Mouse (Mus musculus): Measurements from ENCODE around the gene Rpia. TPM values are rescaled to one million over a fixed set of nuclear protein-coding genes. Genes with fewer than 3 reads are reported as not detected.

Rpia gene
- polyA plus RNA-seq, 1 experiment from 2014 or later = 2.3 TPM

DNA sequence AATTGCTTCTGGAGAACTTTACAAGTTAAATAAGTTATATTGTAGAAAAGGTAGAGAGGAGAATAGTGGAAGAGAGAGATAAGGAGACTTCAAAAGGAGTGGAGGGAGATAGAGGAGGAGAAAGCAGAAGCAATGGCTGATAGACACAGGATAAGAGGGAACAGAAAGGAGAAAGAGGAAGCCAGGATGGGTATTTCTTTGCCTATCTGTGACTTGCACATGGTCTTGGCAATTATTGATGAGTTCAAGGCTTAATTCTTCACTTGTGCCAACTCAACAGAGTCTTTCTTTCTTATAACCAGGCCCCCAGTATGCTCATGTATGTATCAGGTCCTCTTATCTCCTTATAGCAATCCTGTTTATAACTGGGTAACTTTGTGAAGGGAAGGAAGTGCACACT is 61.2 kb downstream of the Rpia start:
- Histone ChIP-seq H3K4me2 (replicated peaks; ENCODE audit: low read depth, low read length) (no peak overlapping the region), H3K9me3 (ENCODE audit: low read length) (no peaks in the 10 kb centered on the region), H3K9ac (replicated peaks; ENCODE audit: low read depth) (no peak overlapping the region), H3K36me3 (ENCODE audit: insufficient read depth, low read length) (no peaks in the 10 kb centered on the region), H3K27ac (ENCODE audit: low read length) (no peak overlapping the region), H3K27me3 (replicated peaks; ENCODE audit: insufficient read depth, low read length) (no peaks in the 10 kb centered on the region), H3K4me3 (ENCODE audit: low read depth, low read length) (no peak overlapping the region), H3K4me1 (ENCODE audit: insufficient read depth, low read depth, low read length) (no peaks in the 10 kb centered on the region)
- ATAC-seq = no peak
- TF ChIP-seq EP300 (IDR thresholded peaks at IDR 0.05) (no peak), CTCF (IDR thresholded peaks at IDR 0.05) (no peak)
- DNase-seq (ENCODE audit: low spot score) = no peak

DNA sequence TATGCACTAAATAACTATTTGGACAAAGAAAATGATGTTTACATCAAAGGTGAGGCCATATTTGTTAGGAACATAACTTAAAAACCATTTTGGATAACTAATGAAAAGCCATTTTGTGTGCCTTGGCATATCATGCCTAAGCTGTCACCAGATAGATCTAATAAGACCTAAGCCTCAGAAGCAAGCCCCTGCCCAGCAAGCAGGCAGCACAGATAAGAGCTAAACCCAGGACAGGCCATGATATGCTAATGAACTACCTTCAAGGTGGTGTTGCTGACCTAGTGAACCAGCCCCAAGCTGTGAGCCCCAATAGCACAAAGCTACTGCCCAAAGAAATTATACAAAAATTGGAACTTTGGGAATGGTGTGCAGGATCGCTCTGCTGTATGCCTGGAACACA is 62.9 kb downstream of the Rpia start:
- no peak overlapping the region for H3K4me3 ChIP-seq (ENCODE audit: low read depth, low read length)
- DNase-seq (ENCODE audit: low spot score) (no peak), ATAC-seq (no peak)
- H3K27ac ChIP-seq (ENCODE audit: low read length) = no peak overlapping the region
- TF ChIP-seq CTCF (IDR thresholded peaks at IDR 0.05) = no peak
- no peak for TF ChIP-seq EP300 (IDR thresholded peaks at IDR 0.05)
- H3K4me1 ChIP-seq (ENCODE audit: insufficient read depth, low read depth, low read length) = no peaks in the 10 kb centered on the region
- no peaks in the 10 kb centered on the region for H3K27me3 ChIP-seq (replicated peaks; ENCODE audit: insufficient read depth, low read length)
- H3K9ac ChIP-seq (replicated peaks; ENCODE audit: low read depth) = no peak overlapping the region
- no peaks in the 10 kb centered on the region for H3K36me3 ChIP-seq (ENCODE audit: insufficient read depth, low read length)
- no peaks in the 10 kb centered on the region for H3K9me3 ChIP-seq (ENCODE audit: low read length)
- H3K4me2 ChIP-seq (replicated peaks; ENCODE audit: low read depth, low read length) = no peak overlapping the region
- WGBS = 92% methylated on average over 1 of the region's 1 CpGs

DNA sequence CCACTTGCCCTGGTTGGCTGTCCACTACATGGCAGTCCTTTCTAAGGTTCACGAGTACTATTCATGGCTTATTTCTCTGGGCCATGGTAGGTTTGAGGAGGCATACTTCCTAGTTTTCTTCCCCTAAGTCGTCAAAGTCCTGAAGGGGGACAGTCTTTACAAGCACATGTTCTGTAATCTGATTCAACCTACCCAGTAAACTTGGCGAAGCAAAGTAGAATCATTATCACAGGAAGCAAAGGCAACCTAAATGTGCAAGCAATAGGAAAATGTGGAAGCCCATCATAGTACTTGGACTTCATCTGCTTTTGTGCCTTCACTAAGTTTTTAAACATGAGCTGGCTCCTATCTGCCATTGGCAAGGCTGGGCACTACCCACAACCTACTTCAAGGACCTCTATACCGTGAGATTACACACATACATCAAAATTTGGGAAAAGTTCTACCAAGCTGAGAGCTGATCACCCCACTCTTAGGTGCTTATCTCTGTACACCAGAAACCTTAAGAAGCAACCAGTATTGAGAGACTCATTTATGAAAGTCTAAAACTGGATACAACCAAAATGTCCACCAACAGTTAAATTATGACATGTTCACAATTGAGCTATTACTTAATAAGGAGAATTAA is 64.8 kb downstream of the Rpia start:
- Histone ChIP-seq H3K27me3 (replicated peaks; ENCODE audit: insufficient read depth, low read length) (no peaks in the 10 kb centered on the region), H3K4me3 (ENCODE audit: low read depth, low read length) (no peak overlapping the region), H3K4me2 (replicated peaks; ENCODE audit: low read depth, low read length) (no peak overlapping the region), H3K27ac (ENCODE audit: low read length) (no peak overlapping the region), H3K9me3 (ENCODE audit: low read length) (no peaks in the 10 kb centered on the region), H3K9ac (replicated peaks; ENCODE audit: low read depth) (no peak overlapping the region), H3K4me1 (ENCODE audit: insufficient read depth, low read depth, low read length) (no peaks in the 10 kb centered on the region), H3K36me3 (ENCODE audit: insufficient read depth, low read length) (no peaks in the 10 kb centered on the region)
- TF ChIP-seq CTCF (IDR thresholded peaks at IDR 0.05) = no peak
- no peak for TF ChIP-seq EP300 (IDR thresholded peaks at IDR 0.05)
- WGBS = 72% methylated on average over 4 of the region's 4 CpGs
- ATAC-seq (no peak), DNase-seq (ENCODE audit: low spot score) (no peak)

GRCm38 (mm10) chr6:70725639-70726038 is 66.4 kb downstream of the Rpia start:
- no peak overlapping the region for H3K4me2 ChIP-seq (replicated peaks; ENCODE audit: low read depth, low read length)
- H3K36me3 ChIP-seq (ENCODE audit: insufficient read depth, low read length) = no peaks in the 10 kb centered on the region
- TF ChIP-seq EP300 (IDR thresholded peaks at IDR 0.05) (no peak), CTCF (IDR thresholded peaks at IDR 0.05) (no peak)
- H3K4me3 ChIP-seq (ENCODE audit: low read depth, low read length) = no peak overlapping the region
- ATAC-seq (no peak), DNase-seq (ENCODE audit: low spot score) (no peak)
- no peak overlapping the region for H3K9ac ChIP-seq (replicated peaks; ENCODE audit: low read depth)
- H3K9me3 ChIP-seq (ENCODE audit: low read length) = no peaks in the 10 kb centered on the region
- no peaks in the 10 kb centered on the region for H3K27me3 ChIP-seq (replicated peaks; ENCODE audit: insufficient read depth, low read length)
- H3K4me1 ChIP-seq (ENCODE audit: insufficient read depth, low read depth, low read length) = no peaks in the 10 kb centered on the region
- no peak overlapping the region for H3K27ac ChIP-seq (ENCODE audit: low read length)
- 54% methylated on average over 2 of the region's 2 CpGs for WGBS

DNA sequence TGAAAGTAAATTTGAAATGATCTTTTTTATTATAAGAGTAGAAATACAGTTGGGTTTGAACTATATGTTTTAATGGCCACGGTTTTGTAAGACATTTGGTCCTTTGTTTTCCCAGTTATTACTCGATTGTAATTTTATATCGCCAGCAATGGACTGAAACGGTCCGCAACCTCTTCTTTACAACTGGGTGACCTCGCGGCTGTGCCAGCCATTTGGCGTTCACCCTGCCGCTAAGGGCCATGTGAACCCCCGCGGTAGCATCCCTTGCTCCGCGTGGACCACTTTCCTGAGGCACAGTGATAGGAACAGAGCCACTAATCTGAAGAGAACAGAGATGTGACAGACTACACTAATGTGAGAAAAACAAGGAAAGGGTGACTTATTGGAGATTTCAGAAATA is 67.3 kb downstream of the Rpia start:
- H3K9me3 ChIP-seq (ENCODE audit: low read length) = no peaks in the 10 kb centered on the region
- no peaks in the 10 kb centered on the region for H3K36me3 ChIP-seq (ENCODE audit: insufficient read depth, low read length)
- 92% methylated on average over 13 of the region's 13 CpGs for WGBS
- no peak overlapping the region for H3K4me3 ChIP-seq (ENCODE audit: low read depth, low read length)
- no peaks in the 10 kb centered on the region for H3K4me1 ChIP-seq (ENCODE audit: insufficient read depth, low read depth, low read length)
- no peaks in the 10 kb centered on the region for H3K27me3 ChIP-seq (replicated peaks; ENCODE audit: insufficient read depth, low read length)
- H3K27ac ChIP-seq (ENCODE audit: low read length) = no peak overlapping the region
- TF ChIP-seq EP300 (IDR thresholded peaks at IDR 0.05) = no peak
- TF ChIP-seq CTCF (IDR thresholded peaks at IDR 0.05) = no peak
- no peak overlapping the region for H3K4me2 ChIP-seq (replicated peaks; ENCODE audit: low read depth, low read length)
- no peak overlapping the region for H3K9ac ChIP-seq (replicated peaks; ENCODE audit: low read depth)
- ATAC-seq (no peak), DNase-seq (ENCODE audit: low spot score) (no peak)

DNA sequence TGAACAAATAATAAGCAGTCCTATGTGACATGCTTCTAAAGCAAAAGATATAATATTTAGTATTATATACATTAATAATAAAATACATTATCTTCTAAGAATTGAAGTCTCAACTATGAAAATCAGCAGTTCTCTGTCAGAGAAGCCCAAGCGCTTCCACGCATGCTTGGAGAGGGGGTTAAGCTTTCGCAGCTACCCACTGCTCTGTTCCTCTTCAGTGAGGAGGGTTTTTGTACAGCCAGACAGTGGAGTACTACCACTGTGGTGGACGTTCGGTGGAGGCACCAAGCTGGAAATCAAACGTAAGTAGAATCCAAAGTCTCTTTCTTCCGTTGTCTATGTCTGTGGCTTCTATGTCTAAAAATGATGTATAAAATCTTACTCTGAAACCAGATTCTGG is 69.7 kb downstream of the Rpia start:
- no peak overlapping the region for H3K9ac ChIP-seq (replicated peaks; ENCODE audit: low read depth)
- H3K4me2 ChIP-seq (replicated peaks; ENCODE audit: low read depth, low read length) = no peak overlapping the region
- H3K4me3 ChIP-seq (ENCODE audit: low read depth, low read length) = no peak overlapping the region
- H3K36me3 ChIP-seq (ENCODE audit: insufficient read depth, low read length) = no peaks in the 10 kb centered on the region
- H3K9me3 ChIP-seq (ENCODE audit: low read length) = no peaks in the 10 kb centered on the region
- ATAC-seq (no peak), DNase-seq (ENCODE audit: low spot score) (no peak)
- H3K27ac ChIP-seq (ENCODE audit: low read length) = no peak overlapping the region
- 79% methylated on average over 7 of the region's 7 CpGs for WGBS
- no peaks in the 10 kb centered on the region for H3K4me1 ChIP-seq (ENCODE audit: insufficient read depth, low read depth, low read length)
- H3K27me3 ChIP-seq (replicated peaks; ENCODE audit: insufficient read depth, low read length) = no peaks in the 10 kb centered on the region
- no peak for TF ChIP-seq EP300 (IDR thresholded peaks at IDR 0.05)
- TF ChIP-seq CTCF (IDR thresholded peaks at IDR 0.05) = no peak

DNA sequence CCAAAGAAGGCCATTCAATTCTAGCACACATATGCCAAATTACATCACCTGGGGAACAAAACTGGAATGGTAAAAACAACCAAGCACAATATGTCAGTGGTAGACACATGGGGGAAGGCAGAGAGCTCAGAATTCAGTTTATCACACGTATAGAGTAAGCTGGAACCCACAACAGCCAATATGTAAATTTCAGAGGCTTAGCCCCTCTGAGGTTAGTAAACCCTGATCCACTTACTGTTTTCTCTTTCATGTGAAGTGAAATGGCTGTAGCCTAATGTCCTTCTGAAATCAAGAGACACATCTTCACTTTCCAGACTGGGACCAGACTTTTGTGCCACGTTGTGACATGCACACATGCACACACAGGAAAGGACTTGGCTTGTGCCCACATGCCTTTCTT is 73.3 kb downstream of the Rpia start:
- no peaks in the 10 kb centered on the region for H3K36me3 ChIP-seq (ENCODE audit: insufficient read depth, low read length)
- no peak overlapping the region for H3K4me3 ChIP-seq (ENCODE audit: low read depth, low read length)

More for the DNA sequence above, 73.3 kb downstream of the Rpia start:
- 45% methylated on average over 2 of the region's 2 CpGs for WGBS
- H3K27me3 ChIP-seq (replicated peaks; ENCODE audit: insufficient read depth, low read length) = no peaks in the 10 kb centered on the region
- no peak overlapping the region for H3K9ac ChIP-seq (replicated peaks; ENCODE audit: low read depth)
- no peak overlapping the region for H3K4me2 ChIP-seq (replicated peaks; ENCODE audit: low read depth, low read length)
- TF ChIP-seq CTCF (IDR thresholded peaks at IDR 0.05) (no peak), EP300 (IDR thresholded peaks at IDR 0.05) (no peak)
- DNase-seq (ENCODE audit: low spot score) (no peak), ATAC-seq (no peak)
- H3K9me3 ChIP-seq (ENCODE audit: low read length) = no peaks in the 10 kb centered on the region
- no peaks in the 10 kb centered on the region for H3K4me1 ChIP-seq (ENCODE audit: insufficient read depth, low read depth, low read length)
- H3K27ac ChIP-seq (ENCODE audit: low read length) = no peak overlapping the region

Measured in lung, postnatal 0 days (tissue).